Mouse (Mus musculus): Measurements from ENCODE around the gene Siah3. TPM values are rescaled to one million over a fixed set of nuclear protein-coding genes. Genes with fewer than 3 reads are reported as not detected.

The Siah3 gene
- total and polyA plus RNA-seq, 3 experiments, result 0.04 to 0.29 TPM; not detected in 1

DNA sequence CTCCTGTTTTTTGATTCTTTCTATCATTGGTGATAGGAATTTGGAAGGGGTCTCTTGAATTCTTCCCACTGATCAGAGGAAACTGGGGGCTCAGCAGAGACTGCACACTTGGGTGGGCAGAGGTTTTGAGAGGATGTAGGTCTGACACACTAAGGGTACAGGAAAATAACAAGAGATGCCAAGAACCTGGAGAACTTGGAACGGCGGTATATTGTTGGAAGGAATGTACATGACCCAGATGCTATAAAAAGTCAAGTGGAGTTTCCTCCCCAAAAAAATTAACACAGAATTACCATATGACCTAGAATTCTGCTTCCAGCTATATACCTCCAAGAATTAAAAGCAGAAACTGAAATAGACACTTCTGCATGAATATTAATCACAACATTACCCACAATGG, 20.1 kb downstream of the Siah3 start (continued):
- TF ChIP-seq NRF1 (IDR thresholded peaks at IDR 0.05; ENCODE audit: insufficient read depth, low read depth, low read length, poor library complexity, severe bottlenecking) (no peak), MAZ (IDR thresholded peaks at IDR 0.05; ENCODE audit: low read depth, low read length) (no peak), UBTF (IDR thresholded peaks at IDR 0.05; ENCODE audit: borderline replicate concordance, insufficient read depth, low read depth, low read length) (no peak)

DNA sequence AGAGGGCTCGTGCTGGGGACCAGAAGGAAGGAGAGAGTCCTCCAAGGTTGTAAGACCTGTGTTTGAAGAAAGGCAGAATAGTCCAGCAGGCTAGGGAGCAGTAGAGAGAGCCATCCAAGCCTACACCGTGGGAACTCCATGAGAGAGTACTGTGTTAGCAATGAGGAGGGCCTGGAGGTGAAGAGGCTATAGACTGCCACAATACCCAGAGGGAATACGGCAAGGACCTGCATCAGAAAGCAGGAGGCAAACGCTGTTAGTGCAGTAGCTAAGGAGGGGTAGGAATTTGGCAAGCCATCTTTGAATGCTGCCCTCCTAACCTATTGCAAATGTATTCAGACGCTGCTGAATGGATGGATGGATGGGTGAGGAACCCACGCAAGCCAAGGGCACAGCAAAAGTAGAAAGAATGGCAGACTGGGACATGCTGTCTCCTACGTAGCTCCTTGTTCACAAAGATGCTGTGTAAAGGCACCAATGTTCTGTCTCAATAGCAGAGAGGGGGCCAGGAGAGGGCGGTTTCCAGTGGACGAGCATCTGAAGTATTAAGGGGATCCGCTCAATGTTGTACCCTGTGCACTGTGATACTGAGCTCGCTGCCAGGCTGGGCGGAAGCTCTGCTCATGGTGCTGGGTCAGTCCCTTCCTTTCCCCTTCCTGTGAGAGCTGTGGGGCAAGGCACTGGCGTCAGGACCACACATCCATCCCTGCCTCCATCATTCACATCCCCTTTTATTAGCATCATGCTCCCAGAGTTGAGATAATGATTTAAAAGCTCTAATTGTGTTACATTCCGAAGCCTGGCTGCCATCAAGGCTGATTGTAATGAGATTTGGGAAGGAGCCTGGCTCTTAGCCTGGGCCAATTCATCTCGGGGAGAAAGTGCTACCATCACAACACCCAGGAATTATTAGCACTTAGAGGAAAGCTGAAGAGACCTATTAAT, 26.7 kb downstream of the Siah3 start:
- no peak for TF ChIP-seq MEF2A (IDR thresholded peaks at IDR 0.05; ENCODE audit: extremely low read depth, insufficient replicate concordance, low read depth, low read length, poor library complexity, severe bottlenecking)
- TF ChIP-seq TBP (IDR thresholded peaks at IDR 0.05; ENCODE audit: low read depth, low read length), result no peak
- TF ChIP-seq JUND (IDR thresholded peaks at IDR 0.05; ENCODE audit: low read depth, low read length), result no peak
- TF ChIP-seq MAZ (IDR thresholded peaks at IDR 0.05; ENCODE audit: low read depth, low read length), result no peak
- TF ChIP-seq ELF1 (IDR thresholded peaks at IDR 0.05; ENCODE audit: low read depth, low read length), result no peak
- no peak for TF ChIP-seq ZMIZ1 (IDR thresholded peaks at IDR 0.05; ENCODE audit: low read depth, low read length)
- no peak for TF ChIP-seq TCF12 (IDR thresholded peaks at IDR 0.05; ENCODE audit: low read depth, low read length)
- no peak for TF ChIP-seq HCFC1 (IDR thresholded peaks at IDR 0.05; ENCODE audit: low read depth, low read length)
- no peak for TF ChIP-seq CHD1 (IDR thresholded peaks at IDR 0.05; ENCODE audit: low read depth, low read length)
- TF ChIP-seq POLR2A (IDR thresholded peaks at IDR 0.05; ENCODE audit: control insufficient read depth in 1 of 2, insufficient read depth in 1 of 2, low read depth in 1 of 2, low read length in 2 of 2, poor library complexity in 1 of 2), result no peak
- no peak for TF ChIP-seq POLR2AphosphoS2 (IDR thresholded peaks at IDR 0.05; ENCODE audit: low read length)
- TF ChIP-seq CHD2 (IDR thresholded peaks at IDR 0.05; ENCODE audit: low read length), result no peak
- TF ChIP-seq RCOR1 (IDR thresholded peaks at IDR 0.05; ENCODE audit: low read depth, low read length), result no peak
- no peak for TF ChIP-seq MYB (IDR thresholded peaks at IDR 0.05; ENCODE audit: low read depth, low read length)
- no peak for DNase-seq (ENCODE audit: low read depth, low spot score)
- H3K9ac ChIP-seq (ENCODE audit: control insufficient read depth, low read depth, low read length, poor library complexity, severe bottlenecking), result no peak overlapping the region
- H3K9me3 ChIP-seq (replicated peaks; ENCODE audit: insufficient read depth, low read length), result no peaks in the 10 kb centered on the region
- no peaks in the 10 kb centered on the region for H3K4me1 ChIP-seq (ENCODE audit: control insufficient read depth in 1 of 2, insufficient read depth in 2 of 2, low read length in 2 of 2)
- H3K4me3 ChIP-seq (ENCODE audit: control insufficient read depth in 1 of 2, insufficient read depth in 1 of 2, low read depth in 2 of 2, low read length in 2 of 2), result no peak overlapping the region
- H3K36me3 ChIP-seq (ENCODE audit: control insufficient read depth in 1 of 2, insufficient read depth in 2 of 2, low read length in 2 of 2), result no peaks in the 10 kb centered on the region
- H3K27me3 ChIP-seq (ENCODE audit: control insufficient read depth in 1 of 2, insufficient read depth in 2 of 2, low read length in 2 of 2), result peaks cover 5 to 7% of the 10 kb centered on the region in 2 experiments; a peak in 3 of 4 replicates
- no peak overlapping the region for H3K27ac ChIP-seq (ENCODE audit: control insufficient read depth, low read depth, low read length)
- H3K79me2 ChIP-seq (ENCODE audit: control insufficient read depth, insufficient read depth, low read length, poor library complexity), result no peaks in the 10 kb centered on the region

DNA sequence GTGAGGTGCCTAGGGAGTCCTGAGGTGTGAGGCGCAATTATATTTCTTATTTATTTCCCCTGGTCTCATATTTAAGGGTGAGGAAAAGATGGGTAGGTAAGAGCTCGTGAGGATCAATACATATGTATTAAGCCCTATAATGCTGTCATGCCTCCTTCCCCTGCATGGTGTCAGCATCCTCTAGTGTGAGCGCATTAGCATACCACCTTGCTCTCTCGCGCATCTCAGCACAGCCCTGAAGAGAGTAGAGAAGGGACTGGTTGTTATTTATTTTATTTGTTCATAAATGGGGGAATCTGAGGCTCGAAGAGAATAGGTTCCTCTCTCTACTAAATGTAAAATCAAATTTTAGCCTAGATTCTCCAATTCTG, 27.4 kb downstream of the Siah3 start:
- H3K27ac ChIP-seq (ENCODE audit: control insufficient read depth, low read depth, low read length), result no peak overlapping the region
- H3K9me3 ChIP-seq (replicated peaks; ENCODE audit: insufficient read depth, low read length), result no peaks in the 10 kb centered on the region
- no peak overlapping the region for H3K9ac ChIP-seq (ENCODE audit: control insufficient read depth, low read depth, low read length, poor library complexity, severe bottlenecking)
- DNase-seq (ENCODE audit: low read depth, low spot score), result no peak
- H3K36me3 ChIP-seq (ENCODE audit: control insufficient read depth in 1 of 2, insufficient read depth in 2 of 2, low read length in 2 of 2), result no peaks in the 10 kb centered on the region
- H3K79me2 ChIP-seq (ENCODE audit: control insufficient read depth, insufficient read depth, low read length, poor library complexity), result no peaks in the 10 kb centered on the region
- peaks cover 5 to 9% of the 10 kb centered on the region in 2 experiments; a peak in 3 of 4 replicates for H3K27me3 ChIP-seq (ENCODE audit: control insufficient read depth in 1 of 2, insufficient read depth in 2 of 2, low read length in 2 of 2)
- H3K4me3 ChIP-seq (ENCODE audit: control insufficient read depth in 1 of 2, insufficient read depth in 1 of 2, low read depth in 2 of 2, low read length in 2 of 2), result no peak overlapping the region
- no peaks in the 10 kb centered on the region for H3K4me1 ChIP-seq (ENCODE audit: control insufficient read depth in 1 of 2, insufficient read depth in 2 of 2, low read length in 2 of 2)
- TF ChIP-seq TAL1 (IDR thresholded peaks at IDR 0.05; ENCODE audit: low read length) (no peak), POLR2AphosphoS2 (IDR thresholded peaks at IDR 0.05; ENCODE audit: low read length) (no peak), SMC3 (IDR thresholded peaks at IDR 0.05; ENCODE audit: low read depth, low read length) (no peak), ELF1 (IDR thresholded peaks at IDR 0.05; ENCODE audit: low read depth, low read length) (no peak), MAZ (IDR thresholded peaks at IDR 0.05; ENCODE audit: low read depth, low read length) (no peak), POLR2A (IDR thresholded peaks at IDR 0.05; ENCODE audit: control insufficient read depth in 1 of 2, insufficient read depth in 1 of 2, low read depth in 1 of 2, low read length in 2 of 2, poor library complexity in 1 of 2) (no peak), ZC3H11A (IDR thresholded peaks at IDR 0.05; ENCODE audit: low read depth, low read length) (no peak), MYB (IDR thresholded peaks at IDR 0.05; ENCODE audit: low read depth, low read length) (no peak), ZMIZ1 (IDR thresholded peaks at IDR 0.05; ENCODE audit: low read depth, low read length) (no peak), POLR2AphosphoS5 (IDR thresholded peaks at IDR 0.05; ENCODE audit: borderline replicate concordance, low read depth, low read length) (no peak), USF2 (IDR thresholded peaks at IDR 0.05; ENCODE audit: borderline replicate concordance in 1 of 2, insufficient read depth in 1 of 2, low read depth in 1 of 2, low read length in 2 of 2) (no peak), JUND (IDR thresholded peaks at IDR 0.05; ENCODE audit: low read depth, low read length) (no peak), RCOR1 (IDR thresholded peaks at IDR 0.05; ENCODE audit: low read depth, low read length) (no peak), BHLHE40 (IDR thresholded peaks at IDR 0.05; ENCODE audit: borderline replicate concordance, low read depth, low read length) (no peak), TCF12 (IDR thresholded peaks at IDR 0.05; ENCODE audit: low read depth, low read length) (no peak), ZKSCAN1 (IDR thresholded peaks at IDR 0.05; ENCODE audit: low read depth, low read length) (no peak), ETS1 (IDR thresholded peaks at IDR 0.05; ENCODE audit: low read depth, low read length) (no peak), HCFC1 (IDR thresholded peaks at IDR 0.05; ENCODE audit: low read depth, low read length) (no peak)

All from MEL (cell line).